Mouse (Mus musculus): ENCODE data around the gene Gm20715. TPM values are rescaled to one million over a fixed set of nuclear protein-coding genes. Genes with fewer than 3 reads are reported as not detected.

The Gm20715 gene
- not detected for polyA plus RNA-seq (2014; fragmentation: Illumina TruSeq; extraction: RNeasy Lipid Tissue Mini Kit (QIAGEN cat#74804); ENCODE audit: low read depth, low replicate concordance)

GRCm38 (mm10) chr7:6410043-6410442 is at the start of gene Gm20715:
Gm20715 (plus strand) TSS chr7:6410277.

GRCm38 (mm10) chr7:6363047-6363488 is 47.0 kb upstream of the Gm20715 start, which contains the start of gene Zfp78:
Zfp78 (plus strand) TSS chr7:6363280.

GRCm38 (mm10) chr7:6383044-6383455 is 27.0 kb upstream of the Gm20715 start, which contains the start of gene Zfp28:
Zfp28 (plus strand) TSS chr7:6383295.

GRCm38 (mm10) chr7:6397996-6398975 is 11.8 kb upstream of the Gm20715 start, which contains the start of gene Smim17:
Smim17 (plus strand) TSS chr7:6398715.

GRCm38 (mm10) chr7:6438388-6438787 is 28.3 kb downstream of the Gm20715 start, which contains the start of gene Olfr1344:
Olfr1344 (plus strand) TSS chr7:6438688.

GRCm38 (mm10) chr7:6455868-6456267 is 45.8 kb downstream of the Gm20715 start, which contains the start of gene Olfr1336:
Olfr1336 (plus strand) TSS chr7:6456168.

GRCm38 (mm10) chr7:6466951-6467350 is 56.9 kb downstream of the Gm20715 start, which contains the start of gene Olfr1346:
Olfr1346 (plus strand) TSS chr7:6467101.

GRCm38 (mm10) chr7:6486841-6487240 is 76.8 kb downstream of the Gm20715 start, which contains the start of gene Olfr5:
Olfr5 (minus strand) TSS chr7:6486941.

Other genes starting within 250 kb of the Gm20715 start
- gene Zfp444, start 238.1 kb upstream of the Gm20715 start, polyA plus RNA-seq (2014; fragmentation: Illumina TruSeq; extraction: RNeasy Lipid Tissue Mini Kit (QIAGEN cat#74804); ENCODE audit: low read depth, low replicate concordance): 5.6 TPM
- not detected for gene Galp, start 213.2 kb upstream of the Gm20715 start, polyA plus RNA-seq (2014; fragmentation: Illumina TruSeq; extraction: RNeasy Lipid Tissue Mini Kit (QIAGEN cat#74804); ENCODE audit: low read depth, low replicate concordance)
- gene Zscan5b, start 188.0 kb upstream of the Gm20715 start, polyA plus RNA-seq (2014; fragmentation: Illumina TruSeq; extraction: RNeasy Lipid Tissue Mini Kit (QIAGEN cat#74804); ENCODE audit: low read depth, low replicate concordance): not detected
- not detected for gene Epp13, start 157.6 kb upstream of the Gm20715 start, polyA plus RNA-seq (2014; fragmentation: Illumina TruSeq; extraction: RNeasy Lipid Tissue Mini Kit (QIAGEN cat#74804); ENCODE audit: low read depth, low replicate concordance)
- 8.4 TPM for gene Zfp667, start 123.7 kb upstream of the Gm20715 start, polyA plus RNA-seq (2014; fragmentation: Illumina TruSeq; extraction: RNeasy Lipid Tissue Mini Kit (QIAGEN cat#74804); ENCODE audit: low read depth, low replicate concordance)
- gene Zfp583, start 79.0 kb upstream of the Gm20715 start, polyA plus RNA-seq (2014; fragmentation: Illumina TruSeq; extraction: RNeasy Lipid Tissue Mini Kit (QIAGEN cat#74804); ENCODE audit: low read depth, low replicate concordance): 2.6 TPM
- 0.13 TPM for gene Gm3854, start 66.5 kb upstream of the Gm20715 start, polyA plus RNA-seq (2014; fragmentation: Illumina TruSeq; extraction: RNeasy Lipid Tissue Mini Kit (QIAGEN cat#74804); ENCODE audit: low read depth, low replicate concordance)
- gene Zfp78, start 47.0 kb upstream of the Gm20715 start, polyA plus RNA-seq (2014; fragmentation: Illumina TruSeq; extraction: RNeasy Lipid Tissue Mini Kit (QIAGEN cat#74804); ENCODE audit: low read depth, low replicate concordance): 3.2 TPM
- gene Zfp28, start 27.0 kb upstream of the Gm20715 start, polyA plus RNA-seq (2014; fragmentation: Illumina TruSeq; extraction: RNeasy Lipid Tissue Mini Kit (QIAGEN cat#74804); ENCODE audit: low read depth, low replicate concordance): 8.6 TPM
- 0.57 TPM for gene Smim17, start 11.6 kb upstream of the Gm20715 start, polyA plus RNA-seq (2014; fragmentation: Illumina TruSeq; extraction: RNeasy Lipid Tissue Mini Kit (QIAGEN cat#74804); ENCODE audit: low read depth, low replicate concordance)
- not detected for gene Olfr1344, start 28.4 kb downstream of the Gm20715 start, polyA plus RNA-seq (2014; fragmentation: Illumina TruSeq; extraction: RNeasy Lipid Tissue Mini Kit (QIAGEN cat#74804); ENCODE audit: low read depth, low replicate concordance)
- not detected for gene Olfr1336, start 45.9 kb downstream of the Gm20715 start, polyA plus RNA-seq (2014; fragmentation: Illumina TruSeq; extraction: RNeasy Lipid Tissue Mini Kit (QIAGEN cat#74804); ENCODE audit: low read depth, low replicate concordance)
- gene Olfr1346, start 56.8 kb downstream of the Gm20715 start, polyA plus RNA-seq (2014; fragmentation: Illumina TruSeq; extraction: RNeasy Lipid Tissue Mini Kit (QIAGEN cat#74804); ENCODE audit: low read depth, low replicate concordance): not detected
- not detected for gene Olfr5, start 76.7 kb downstream of the Gm20715 start, polyA plus RNA-seq (2014; fragmentation: Illumina TruSeq; extraction: RNeasy Lipid Tissue Mini Kit (QIAGEN cat#74804); ENCODE audit: low read depth, low replicate concordance)
- not detected for gene Olfr1347, start 89.5 kb downstream of the Gm20715 start, polyA plus RNA-seq (2014; fragmentation: Illumina TruSeq; extraction: RNeasy Lipid Tissue Mini Kit (QIAGEN cat#74804); ENCODE audit: low read depth, low replicate concordance)
- gene Olfr1348, start 98.5 kb downstream of the Gm20715 start, polyA plus RNA-seq (2014; fragmentation: Illumina TruSeq; extraction: RNeasy Lipid Tissue Mini Kit (QIAGEN cat#74804); ENCODE audit: low read depth, low replicate concordance): not detected
- gene Olfr1349, start 112.7 kb downstream of the Gm20715 start, polyA plus RNA-seq (2014; fragmentation: Illumina TruSeq; extraction: RNeasy Lipid Tissue Mini Kit (QIAGEN cat#74804); ENCODE audit: low read depth, low replicate concordance): not detected
- not detected for gene Olfr1350, start 154.6 kb downstream of the Gm20715 start, polyA plus RNA-seq (2014; fragmentation: Illumina TruSeq; extraction: RNeasy Lipid Tissue Mini Kit (QIAGEN cat#74804); ENCODE audit: low read depth, low replicate concordance)

Measured in sigmoid colon, adult 10 weeks (tissue).